Mouse (Mus musculus) lung, postnatal 4 days (tissue): ENCODE measurements around the gene Jazf1.

Experiments
- DNase-seq, 2 experiments: peaks; one replicate each; pipeline ENCODE4 v3.0.0; 2021

Jazf1 gene

GRCm38 (mm10) chr6:52790781-52791180 is 277.6 kb downstream of the Jazf1 start:
- no peak for DNase-seq

GRCm38 (mm10) chr6:52790316-52790715 is 278.1 kb downstream of the Jazf1 start:
- peak in 1 of 2 experiments; percentile 36 for DNase-seq

GRCm38 (mm10) chr6:52779546-52779945 is 288.9 kb downstream of the Jazf1 start:
- DNase-seq = no peak

GRCm38 (mm10) chr6:52778523-52778922 is 289.9 kb downstream of the Jazf1 start:
- no peak for DNase-seq

GRCm38 (mm10) chr6:52777034-52777433 is 291.4 kb downstream of the Jazf1 start:
- DNase-seq = no peak

GRCm38 (mm10) chr6:52775956-52776355 is 292.5 kb downstream of the Jazf1 start:
- DNase-seq = no peak

GRCm38 (mm10) chr6:52775350-52775749 is 293.1 kb downstream of the Jazf1 start:
- peak; percentile 24 to 54 for DNase-seq

- no peak for DNase-seq
Observed at GRCm38 (mm10) chr6:52773132-52773531, 295.3 kb downstream of the Jazf1 start.

- DNase-seq = no peak
Observed at GRCm38 (mm10) chr6:52770789-52771188, 297.6 kb downstream of the Jazf1 start.

GRCm38 (mm10) chr6:52765206-52765605 is 303.2 kb downstream of the Jazf1 start:
- DNase-seq = no peak

- no peak for DNase-seq
Observed at GRCm38 (mm10) chr6:52752832-52753231, 315.6 kb downstream of the Jazf1 start.

- DNase-seq = no peak
Observed at GRCm38 (mm10) chr6:52734630-52735029, 333.8 kb downstream of the Jazf1 start.

- DNase-seq = no peak
Observed at GRCm38 (mm10) chr6:52730338-52730737, 338.1 kb downstream of the Jazf1 start.

GRCm38 (mm10) chr6:52724805-52725439 is 343.5 kb downstream of the Jazf1 start:
- DNase-seq = peak; percentile 20 to 75
